Mouse (Mus musculus) stomach, postnatal 0 days (tissue): Measurements from ENCODE around the gene Defb36.

Experiments used
- CTCF ChIP-seq: IDR thresholded peaks from 2 replicates; pipeline ENCODE4 v1.5.1; 2016; ENCODE audit warnings: antibody characterized with exemption, low read depth, mild to moderate bottlenecking, moderate library complexity
- EP300 ChIP-seq: optimal IDR thresholded peaks from 2 replicates; pipeline ENCODE3; 2016; ENCODE audit warnings: antibody characterized with exemption

DNA sequence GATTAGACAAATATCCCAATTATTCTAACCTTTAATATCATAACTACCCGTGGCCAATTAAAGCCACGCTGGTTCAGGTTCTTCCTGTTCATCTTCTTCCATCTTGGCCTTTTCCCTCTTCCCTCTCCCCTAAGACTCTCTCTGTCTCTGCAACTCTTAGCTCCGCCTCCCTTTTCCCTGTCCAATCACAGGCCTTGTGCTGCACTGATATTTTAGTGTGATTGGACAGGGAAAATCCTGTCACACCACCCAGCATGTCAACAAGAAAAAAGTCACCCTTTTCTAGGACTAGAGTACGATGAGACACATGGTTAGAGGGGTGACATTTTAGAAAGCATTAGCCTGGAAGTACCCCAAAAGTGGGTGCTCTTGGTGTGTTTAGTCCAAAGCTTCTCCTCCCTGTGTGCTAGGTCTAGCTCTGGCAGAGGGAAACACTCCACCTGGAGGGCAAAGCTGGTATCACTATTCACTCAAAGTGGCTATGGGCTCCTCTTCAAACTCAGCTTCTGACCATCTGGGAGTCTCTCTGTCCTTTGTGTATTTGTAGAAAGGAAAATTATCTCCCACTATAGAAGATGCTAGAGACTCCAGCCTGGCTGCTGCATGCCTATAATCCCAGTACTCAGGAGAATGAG lies 17.1 kb upstream of the Defb36 start:
- TF ChIP-seq CTCF (peak; percentile 61), EP300 (no peak)
